Mouse (Mus musculus) mouse trophoblast stem cell (cell line): ENCODE measurements around the gene Lrriq4.
"Not testable (repeated sequence)": the region's sequence is repeated elsewhere in the genome, so short reads cannot be mapped to it uniquely, and the experiment has no call there.

Source experiments
- in situ Hi-C, 2 experiments: fragments of 300-500 bp; cut with MseI, MboI; formaldehyde crosslinking; loops; 2 replicates in 1 of 2; 3 replicates in 1 of 2; pipeline ENCODE4 v1.15.1; 2025

The Lrriq4 gene

GRCm38 (mm10) chr3:30658486-30658885, 14.2 kb downstream of the Lrriq4 start:
- in situ Hi-C loops = no loop called here

- in situ Hi-C loops = no loop called here
Measured at GRCm38 (mm10) chr3:30683190-30683589, 38.9 kb downstream of the Lrriq4 start.

GRCm38 (mm10) chr3:30687216-30687615, 42.9 kb downstream of the Lrriq4 start:
- in situ Hi-C loops = no loop called here

- in situ Hi-C loops = no loop called here
Measured at GRCm38 (mm10) chr3:30690976-30691375, 46.7 kb downstream of the Lrriq4 start.

- in situ Hi-C loops = no loop called here
Measured at GRCm38 (mm10) chr3:30695661-30696060, 51.4 kb downstream of the Lrriq4 start.

GRCm38 (mm10) chr3:30696346-30696745, 52.0 kb downstream of the Lrriq4 start:
- in situ Hi-C loops = no loop called here

- in situ Hi-C loops = no loop called here
Measured at GRCm38 (mm10) chr3:30697891-30698290, 53.6 kb downstream of the Lrriq4 start.

- in situ Hi-C loops = not testable (repeated sequence)
Measured at GRCm38 (mm10) chr3:30699711-30700505, 55.6 kb downstream of the Lrriq4 start, which contains the start of gene Lrrc31. Lrrc31 (minus strand) TSS chr3:30699843.

GRCm38 (mm10) chr3:30705977-30706376, 61.7 kb downstream of the Lrriq4 start:
- in situ Hi-C loops = no loop called here

- in situ Hi-C loops = no loop called here
Measured at GRCm38 (mm10) chr3:30706614-30707276, 62.4 kb downstream of the Lrriq4 start.

- in situ Hi-C loops = no loop called here
Measured at GRCm38 (mm10) chr3:30710191-30710590, 65.9 kb downstream of the Lrriq4 start.

- in situ Hi-C loops = no loop called here
Measured at GRCm38 (mm10) chr3:30713334-30713733, 69.0 kb downstream of the Lrriq4 start.

- in situ Hi-C loops = no loop called here
Measured at GRCm38 (mm10) chr3:30718649-30719048, 74.3 kb downstream of the Lrriq4 start.
